Comparison of ENCODE assay signal across 8 mouse cellular contexts in the genomic region with DNA sequence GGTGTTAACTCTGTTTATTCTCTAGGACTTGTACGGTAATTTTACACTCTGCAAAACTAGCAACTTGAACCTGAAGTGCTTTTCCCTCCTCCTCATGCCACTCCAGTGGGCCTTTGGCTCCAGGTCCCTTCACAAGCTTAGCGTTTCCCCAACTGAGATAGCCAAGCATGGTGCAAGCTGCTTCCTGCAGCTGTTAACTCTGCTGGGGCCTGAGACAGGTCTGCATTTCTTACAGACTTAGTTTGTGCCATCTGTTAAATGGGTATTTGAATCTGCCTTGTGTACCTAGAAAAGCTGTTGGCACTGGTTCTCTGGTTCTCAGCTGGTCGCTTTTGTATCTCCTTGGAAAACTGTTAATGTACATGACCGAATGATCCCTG.
A peak's percentile ranks its signal among the peaks of the same experiment; 100 is the strongest.
DNase-seq lines count a peak whose midpoint lies in the region; ATAC-seq lines count a peak whose summit lies in the region.

No protein-coding gene starts in this region.

- no peaks in the 10 kb centered on the region for H3K36me3 ChIP-seq in kidney, embryonic 15.5 days
- H3K36me3 ChIP-seq in embryonic facial prominence, embryonic 13.5 days: no peaks in the 10 kb centered on the region
- H3K36me3 ChIP-seq in limb, embryonic 12.5 days: no peaks in the 10 kb centered on the region
- H3K36me3 ChIP-seq in neural tube, embryonic 12.5 days: no peaks in the 10 kb centered on the region

- peak overlapping the region; percentile 83 for H3K4me2 ChIP-seq in kidney, embryonic 15.5 days
- H3K4me2 ChIP-seq in embryonic facial prominence, embryonic 13.5 days: peak overlapping the region; percentile 87
- peak overlapping the region; percentile 76 for H3K4me2 ChIP-seq in limb, embryonic 12.5 days
- peak overlapping the region; percentile 75 for H3K4me2 ChIP-seq in neural tube, embryonic 12.5 days (replicated peaks)

- H3K4me1 ChIP-seq in kidney, embryonic 15.5 days: peaks cover 63% of the 10 kb centered on the region
- H3K4me1 ChIP-seq in embryonic facial prominence, embryonic 13.5 days: peaks cover 49% of the 10 kb centered on the region
- peaks cover 49% of the 10 kb centered on the region for H3K4me1 ChIP-seq in limb, embryonic 12.5 days (replicated peaks)
- peaks cover 21% of the 10 kb centered on the region for H3K4me1 ChIP-seq in neural tube, embryonic 12.5 days

- 43% methylated on average over 4 of the region's 4 CpGs for WGBS in kidney, embryonic 15.5 days
- 58% methylated on average over 4 of the region's 4 CpGs for WGBS in embryonic facial prominence, embryonic 13.5 days
- 49% methylated on average over 4 of the region's 4 CpGs for WGBS in limb, embryonic 12.5 days
- WGBS in neural tube, embryonic 12.5 days: 53% methylated on average over 4 of the region's 4 CpGs

- no peaks in the 10 kb centered on the region for H3K27me3 ChIP-seq in kidney, embryonic 15.5 days
- no peaks in the 10 kb centered on the region for H3K27me3 ChIP-seq in embryonic facial prominence, embryonic 13.5 days
- H3K27me3 ChIP-seq in limb, embryonic 12.5 days: peaks cover 14% of the 10 kb centered on the region; the same call in 1 of the 2 replicates
- no peaks in the 10 kb centered on the region for H3K27me3 ChIP-seq in neural tube, embryonic 12.5 days (replicated peaks)

- no peak for DNase-seq in kidney, postnatal 4 days
- DNase-seq in cerebellum, adult 8-10 months: no peak
- no peak for DNase-seq in right cerebral cortex, adult 2 months (ENCODE audit: low spot score in 2 of 2)
- no peak for DNase-seq in cerebellum, postnatal 14 days

- H3K27ac ChIP-seq in kidney, embryonic 15.5 days: peak overlapping the region; percentile 98
- peak overlapping the region; percentile 99 for H3K27ac ChIP-seq in embryonic facial prominence, embryonic 13.5 days
- peak overlapping the region; percentile 93 for H3K27ac ChIP-seq in limb, embryonic 12.5 days
- H3K27ac ChIP-seq in neural tube, embryonic 12.5 days: no peak overlapping the region

- H3K4me3 ChIP-seq in kidney, embryonic 15.5 days (replicated peaks): peak overlapping the region; percentile 45
- H3K4me3 ChIP-seq in embryonic facial prominence, embryonic 13.5 days: peak overlapping the region; percentile 47
- peak overlapping the region; percentile 41 for H3K4me3 ChIP-seq in limb, embryonic 12.5 days (replicated peaks)
- no peak overlapping the region for H3K4me3 ChIP-seq in neural tube, embryonic 12.5 days

- H3K9ac ChIP-seq in kidney, embryonic 15.5 days: peak overlapping the region; percentile 53; the same call in 1 of the 2 replicates
- H3K9ac ChIP-seq in embryonic facial prominence, embryonic 13.5 days: peak overlapping the region; percentile 73
- 0 out of 2 replicates have a peak overlapping the region, but pooled peaks have one; percentile 0 for H3K9ac ChIP-seq in limb, embryonic 12.5 days (replicated peaks)
- no peak overlapping the region for H3K9ac ChIP-seq in neural tube, embryonic 12.5 days

- no peaks in the 10 kb centered on the region for H3K9me3 ChIP-seq in kidney, embryonic 15.5 days (replicated peaks)
- H3K9me3 ChIP-seq in embryonic facial prominence, embryonic 13.5 days: no peaks in the 10 kb centered on the region
- no peaks in the 10 kb centered on the region for H3K9me3 ChIP-seq in limb, embryonic 12.5 days
- H3K9me3 ChIP-seq in neural tube, embryonic 12.5 days: no peaks in the 10 kb centered on the region

- ATAC-seq in kidney, embryonic 15.5 days (replicated peaks; ENCODE audit: low FRiP score): no peak
- ATAC-seq in embryonic facial prominence, embryonic 13.5 days (ENCODE audit: insufficient number of reproducible peaks, insufficient read depth, low FRiP score, low TSS enrichment, low read depth): no peak
- ATAC-seq in limb, embryonic 12.5 days (ENCODE audit: insufficient number of reproducible peaks, insufficient read depth, low FRiP score, low TSS enrichment, low read depth): 0 out of 2 replicates have a peak, but pooled peaks have one; percentile 34
- ATAC-seq in neural tube, embryonic 12.5 days (ENCODE audit: low FRiP score, low read depth): no peak
